Mouse (Mus musculus) adrenal gland, postnatal 14 days (tissue): Measurements from ENCODE around the gene Dysf. TPM values are rescaled to one million over a fixed set of nuclear protein-coding genes. Genes with fewer than 3 reads are reported as not detected.
"Not testable (repeated sequence)": the region's sequence is repeated elsewhere in the genome, so short reads cannot be mapped to it uniquely, and the experiment has no call there.

Source experiments
- DNase-seq: peaks from one replicate; pipeline ENCODE4 v3.0.0; 2021; ENCODE audit warnings: mixed read lengths
- long read RNA-seq, 2 experiments: library from polyadenylated mRNA; stranded (forward); transcript quantifications; one replicate each; pipeline ENCODE4 v2.0.0; 2021
- total RNA-seq: library from RNA; stranded (reverse); gene quantifications from 2 replicates; pipeline ENCODE4 v1.2.3, GENCODE M21; 2021

Gene Dysf
- total RNA-seq, result 42.4 and 49.2 TPM in 2 replicates
- long read RNA-seq, experiment 1, full-length matches to known transcripts, result 3 of 63 reads
- long read RNA-seq, experiment 1, partial matches to known transcripts, result 9 of 63 reads
- long read RNA-seq, experiment 1, other reads (novel, unspliced or antisense), result 51 of 63 reads
- long read RNA-seq, experiment 2, full-length matches to known transcripts, result 2 of 38 reads
- long read RNA-seq, experiment 2, partial matches to known transcripts, result 6 of 38 reads
- long read RNA-seq, experiment 2, other reads (novel, unspliced or antisense), result 30 of 38 reads

- peak; percentile 63 for DNase-seq
Measured at GRCm38 (mm10) chr6:84008363-84009171, at the start of gene Dysf. Gene Dysf (plus strand): TSS chr6:84008590.

GRCm38 (mm10) chr6:83987642-83988041 lies 20.7 kb upstream of the Dysf start:
- DNase-seq, result no peak

GRCm38 (mm10) chr6:84002716-84003115 lies 5.7 kb upstream of the Dysf start:
- no peak for DNase-seq

- DNase-seq, result no peak
Measured at GRCm38 (mm10) chr6:84004295-84004694, 4.1 kb upstream of the Dysf start.

- peak; percentile 13 for DNase-seq
Measured at GRCm38 (mm10) chr6:84009172-84009872, 932 bp downstream of the Dysf start.

GRCm38 (mm10) chr6:84009915-84010302 lies 1.5 kb downstream of the Dysf start:
- no peak for DNase-seq

- peak; percentile 69 for DNase-seq
Measured at GRCm38 (mm10) chr6:84010303-84011225, 2.2 kb downstream of the Dysf start.

GRCm38 (mm10) chr6:84014961-84015683 lies 6.7 kb downstream of the Dysf start:
- peak; percentile 83 for DNase-seq

GRCm38 (mm10) chr6:84016851-84017250 lies 8.5 kb downstream of the Dysf start:
- DNase-seq, result no peak

GRCm38 (mm10) chr6:84017392-84017791 lies 9.0 kb downstream of the Dysf start:
- no peak for DNase-seq

GRCm38 (mm10) chr6:84018906-84019550 lies 10.6 kb downstream of the Dysf start:
- DNase-seq, result peak; percentile 76

- DNase-seq, result peak; percentile 24
Measured at GRCm38 (mm10) chr6:84020002-84020401, 11.6 kb downstream of the Dysf start.

- no peak for DNase-seq
Measured at GRCm38 (mm10) chr6:84021990-84022389, 13.6 kb downstream of the Dysf start.

GRCm38 (mm10) chr6:84025636-84026035 lies 17.2 kb downstream of the Dysf start:
- DNase-seq, result no peak

GRCm38 (mm10) chr6:84028791-84029190 lies 20.4 kb downstream of the Dysf start:
- no peak for DNase-seq

GRCm38 (mm10) chr6:84029775-84030174 lies 21.4 kb downstream of the Dysf start:
- no peak for DNase-seq

- DNase-seq, result not testable (repeated sequence)
Measured at GRCm38 (mm10) chr6:84032516-84032915, 24.1 kb downstream of the Dysf start.

- DNase-seq, result peak; percentile 27
Measured at GRCm38 (mm10) chr6:84043251-84043940, 35.0 kb downstream of the Dysf start.

- no peak for DNase-seq
Measured at GRCm38 (mm10) chr6:84044679-84045078, 36.3 kb downstream of the Dysf start.

- DNase-seq, result peak; percentile 52
Measured at GRCm38 (mm10) chr6:84048856-84049255, 40.5 kb downstream of the Dysf start.
